Mouse (Mus musculus) ovary, postnatal 14 days (tissue): ENCODE results near the gene Dynlt3.
"Not testable (repeated sequence)": the region's sequence is repeated elsewhere in the genome, so short reads cannot be mapped to it uniquely, and the experiment has no call there.

Source experiments
- DNase-seq: peaks from one replicate; pipeline ENCODE4 v3.0.0; 2022; ENCODE audit warnings: low spot score

Dynlt3 gene

GRCm38 (mm10) chrX:9662391-9663111, at the start of gene Dynlt3:
Gene Dynlt3 (minus strand): TSS chrX:9663003.
- DNase-seq = peak; percentile 53

- no peak for DNase-seq
Measured at GRCm38 (mm10) chrX:9699815-9700214, 37.0 kb upstream of the Dynlt3 start.

GRCm38 (mm10) chrX:9695997-9696396, 33.2 kb upstream of the Dynlt3 start:
- DNase-seq = no peak

GRCm38 (mm10) chrX:9672040-9672439, 9.2 kb upstream of the Dynlt3 start:
- DNase-seq = no peak

- no peak for DNase-seq
Measured at GRCm38 (mm10) chrX:9671418-9671817, 8.6 kb upstream of the Dynlt3 start.

GRCm38 (mm10) chrX:9652806-9653205, 10.0 kb downstream of the Dynlt3 start:
- no peak for DNase-seq

GRCm38 (mm10) chrX:9640594-9640993, 22.2 kb downstream of the Dynlt3 start:
- DNase-seq = not testable (repeated sequence)

GRCm38 (mm10) chrX:9640126-9640525, 22.7 kb downstream of the Dynlt3 start:
- not testable (repeated sequence) for DNase-seq
